Mouse (Mus musculus): ENCODE measurements around the gene 1110008P14Rik.

DNA sequence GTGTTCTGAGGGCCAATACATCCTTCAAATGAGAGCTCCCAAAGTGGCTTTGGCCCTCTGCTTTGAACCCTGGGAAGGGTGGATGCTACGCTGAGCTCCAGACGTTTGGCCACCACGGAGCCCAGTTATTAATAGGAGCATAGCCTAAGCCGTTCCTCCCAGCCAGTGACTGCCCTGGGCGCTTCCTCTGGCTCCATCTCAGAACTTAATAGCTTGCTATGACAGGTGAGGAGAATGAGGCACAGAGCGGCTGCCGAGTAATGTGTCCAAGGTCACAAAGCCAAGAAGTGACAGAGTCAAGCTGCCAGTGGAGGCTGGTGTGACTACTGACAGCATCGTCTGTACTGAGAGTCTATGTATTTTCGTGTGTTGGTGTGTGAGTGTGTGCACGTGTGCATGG, 25.5 kb downstream of the 1110008P14Rik start:
- no peak for TF ChIP-seq CTCF (IDR thresholded peaks at IDR 0.05; ENCODE audit: borderline replicate concordance, insufficient read depth, low read depth, low read length)
- no peak for TF ChIP-seq POLR2A (IDR thresholded peaks at IDR 0.05; ENCODE audit: borderline replicate concordance, insufficient read depth, low read length)

All from cerebellum, adult 2 months (tissue).